Mouse (Mus musculus): Measurements from ENCODE around the gene Dpf3.

DNA sequence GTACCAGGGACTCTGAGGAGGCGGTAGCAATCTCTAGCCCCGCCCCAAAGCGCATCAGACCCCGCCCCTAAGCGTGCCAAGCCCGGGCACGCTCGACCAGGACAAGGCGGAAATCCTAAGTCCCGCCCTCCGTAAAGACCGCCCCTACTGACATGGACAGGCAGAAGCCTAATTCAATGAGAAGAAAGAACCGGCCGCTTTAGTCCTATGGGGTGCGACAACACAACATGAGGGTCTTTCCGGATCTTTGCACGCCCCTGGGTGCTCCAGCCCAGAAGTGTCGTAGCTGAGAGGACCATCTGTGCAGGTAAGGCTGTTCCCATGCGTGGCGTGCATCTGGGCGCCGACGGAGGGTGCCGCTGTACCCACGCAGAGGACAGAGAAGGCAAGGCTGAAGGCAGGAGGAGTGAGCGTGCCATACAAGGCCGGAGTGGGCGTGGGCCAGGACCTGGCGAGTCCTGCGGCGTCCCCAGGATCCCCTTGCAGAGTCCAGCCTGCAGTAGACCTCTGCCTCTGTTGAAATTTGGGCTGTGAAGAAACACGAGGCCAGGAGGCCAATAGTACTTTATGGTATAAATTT, 32.9 kb upstream of the Dpf3 start, which contains the start of gene Dcaf4:
- TF ChIP-seq CTCF (IDR thresholded peaks at IDR 0.05; ENCODE audit: control insufficient read depth, insufficient read depth, insufficient replicate concordance, low read depth, low read length) = peak; percentile 30; the same call in 1 of the 2 replicates
- peak; percentile 64 for TF ChIP-seq POLR2A (IDR thresholded peaks at IDR 0.05; ENCODE audit: control insufficient read depth, low read depth, low read length)

Data from testis, adult 2 months (tissue).